Comparison of ENCODE assay signal across 8 mouse cellular contexts in genomic region chr1:134235391-134235921, GRCm38 (mm10). TPM values are rescaled to one million over a fixed set of nuclear protein-coding genes. Genes with fewer than 3 reads are reported as not detected.
DNase-seq lines count a peak whose midpoint lies in the region; ATAC-seq lines count a peak whose summit lies in the region.

Gene Adora1 (minus strand): TSS chr1:134235431.

- no peak for DNase-seq in kidney, adult 11 months
- DNase-seq in adrenal gland, postnatal 10 days: peak; percentile 34
- DNase-seq in heart, embryonic 10.5 days (ENCODE audit: low spot score): no peak
- no peak for DNase-seq in left cerebral cortex, postnatal 10 days (ENCODE audit: extremely low spot score in 1 of 2, low spot score in 2 of 2)
- DNase-seq in Muller cell, postnatal 12 days (ENCODE audit: inconsistent ontology term): no peak
- DNase-seq in spleen, postnatal 14 days (ENCODE audit: low spot score in 2 of 2): no peak

- no peaks in the 10 kb centered on the region for H3K9me3 ChIP-seq in kidney, embryonic 15.5 days (replicated peaks)
- H3K9me3 ChIP-seq in heart, embryonic 10.5 days: no peaks in the 10 kb centered on the region
- no peaks in the 10 kb centered on the region for H3K9me3 ChIP-seq in neural tube, embryonic 14.5 days (ENCODE audit: control insufficient read depth, low read length)

- WGBS in kidney, embryonic 15.5 days: 2% methylated on average over 23 of the region's 37 CpGs
- WGBS in heart, embryonic 10.5 days: 1% methylated on average over 24 of the region's 37 CpGs
- 2% methylated on average over 27 of the region's 37 CpGs for WGBS in neural tube, embryonic 14.5 days

- no peak within 1 kb of the TSS for H3K27ac ChIP-seq in kidney, embryonic 15.5 days
- peak within 1 kb of the TSS; percentile 85 for H3K27ac ChIP-seq in heart, embryonic 10.5 days
- H3K27ac ChIP-seq in neural tube, embryonic 14.5 days (ENCODE audit: low read depth, low read length): no peak within 1 kb of the TSS; the same call in 1 of the 2 replicates

- H3K36me3 ChIP-seq in kidney, embryonic 15.5 days: no peaks in the 10 kb centered on the region
- no peaks in the 10 kb centered on the region for H3K36me3 ChIP-seq in heart, embryonic 10.5 days
- H3K36me3 ChIP-seq in neural tube, embryonic 14.5 days (ENCODE audit: control insufficient read depth, insufficient read depth, low read length): no peaks in the 10 kb centered on the region

- H3K4me2 ChIP-seq in kidney, embryonic 15.5 days: peak within 1 kb of the TSS; percentile 94
- peak within 1 kb of the TSS; percentile 88 for H3K4me2 ChIP-seq in neural tube, embryonic 14.5 days (ENCODE audit: low read depth, low read length)

- intact Hi-C loops in left cerebral cortex, postnatal 10 days (cut with DNase I): no loop called here

- ATAC-seq in kidney, embryonic 15.5 days (replicated peaks; ENCODE audit: low FRiP score): no peak
- ATAC-seq in neural tube, embryonic 14.5 days (ENCODE audit: low read depth): peak; percentile 22; the same call in 1 of the 2 replicates

- H3K4me3 ChIP-seq in kidney, embryonic 15.5 days (replicated peaks): peak within 1 kb of the TSS; percentile 49
- peak within 1 kb of the TSS; percentile 69 for H3K4me3 ChIP-seq in heart, embryonic 10.5 days
- peak within 1 kb of the TSS; percentile 47 for H3K4me3 ChIP-seq in neural tube, embryonic 14.5 days (ENCODE audit: low read depth, low read length)

- peaks cover 48% of the 10 kb centered on the region for H3K27me3 ChIP-seq in kidney, embryonic 15.5 days
- H3K27me3 ChIP-seq in heart, embryonic 10.5 days (ENCODE audit: insufficient read depth, poor library complexity, severe bottlenecking): peaks cover 62% of the 10 kb centered on the region
- H3K27me3 ChIP-seq in neural tube, embryonic 14.5 days (ENCODE audit: control insufficient read depth, insufficient read depth, low read length): peaks cover 20% of the 10 kb centered on the region

- peaks cover 44% of the 10 kb centered on the region for H3K4me1 ChIP-seq in kidney, embryonic 15.5 days
- peaks cover 66% of the 10 kb centered on the region for H3K4me1 ChIP-seq in heart, embryonic 10.5 days
- peaks cover 25% of the 10 kb centered on the region for H3K4me1 ChIP-seq in neural tube, embryonic 14.5 days (ENCODE audit: control insufficient read depth, insufficient read depth, low read length)

- peak within 1 kb of the TSS; percentile 38 for H3K9ac ChIP-seq in kidney, embryonic 15.5 days
- peak within 1 kb of the TSS; percentile 63 for H3K9ac ChIP-seq in neural tube, embryonic 14.5 days (replicated peaks; ENCODE audit: low read depth, low read length)

RNA-seq across cellular contexts. Expression of gene Adora1, which starts in this region (rescaled TPM):
- 7.7 and 8.2 TPM in 2 replicates for polyA plus RNA-seq in kidney, embryonic 15.5 days (2015; fragmentation: Nextera tagmentation; extraction: Ambion mirVana)
- total RNA-seq in adrenal gland, postnatal 10 days (2021): 10 to 100 TPM; 70.4 to 83.0 TPM
- 8.0 and 8.1 TPM in 2 replicates for polyA plus RNA-seq in heart, embryonic 10.5 days (2016; fragmentation: Nextera tagmentation; extraction: Ambion mirVana)
- total RNA-seq in left cerebral cortex, postnatal 10 days (2021): 100 to 1,000 TPM; 154 to 165 TPM
- polyA plus RNA-seq in neural tube, embryonic 14.5 days (2014; fragmentation: Nextera tagmentation; extraction: Ambion mirVana): 12.2 and 14.0 TPM in 2 replicates
